Mouse (Mus musculus) gastrocnemius, postnatal 4 days (tissue): ENCODE measurements around the gene Zscan20. TPM values are rescaled to one million over a fixed set of nuclear protein-coding genes. Genes with fewer than 3 reads are reported as not detected.

Experiments used
- DNase-seq, 2 experiments: peaks; one replicate each; pipeline ENCODE4 v3.0.0; 2021 to 2022; ENCODE audit warnings: low spot score in 2 of 2, mixed read lengths in 2 of 2
- long read RNA-seq, 2 experiments: library from polyadenylated mRNA; stranded (forward); transcript quantifications; one replicate each; pipeline ENCODE4 v2.0.0; 2021
- total RNA-seq, 2 experiments: library from RNA; stranded (reverse); gene quantifications; 2 replicates each; pipeline ENCODE4 v1.2.3; 2021

The Zscan20 gene
- total RNA-seq, result 1 to 10 TPM; 4.4 to 4.6 TPM
- long read RNA-seq, experiment 1, full-length matches to known transcripts, result 1 of 2 reads
- long read RNA-seq, experiment 1, partial matches to known transcripts, result 1 of 2 reads
- long read RNA-seq, experiment 1, other reads (novel, unspliced or antisense), result 0 of 2 reads
- long read RNA-seq, experiment 2, result 0 reads

- DNase-seq, result peak; percentile 72 to 91
Observed at GRCm38 (mm10) chr4:128609925-128610402, at the start of gene Zscan20. TSS of gene Zscan20 (minus strand) at chr4:128610098.

GRCm38 (mm10) chr4:128655446-128655845 is 45.5 kb upstream of the Zscan20 start:
- no peak for DNase-seq

GRCm38 (mm10) chr4:128654505-128655381 is 44.8 kb upstream of the Zscan20 start, which contains the start of gene Phc2:
TSS of gene Phc2 (plus strand) at chr4:128654702.
- DNase-seq, result peak; percentile 80 to 86

- DNase-seq, result no peak
Observed at GRCm38 (mm10) chr4:128652584-128653298, 42.8 kb upstream of the Zscan20 start.

GRCm38 (mm10) chr4:128651530-128651929 is 41.6 kb upstream of the Zscan20 start:
- peak in 1 of 2 experiments; percentile 25 for DNase-seq

- no peak for DNase-seq
Observed at GRCm38 (mm10) chr4:128648567-128649255, 38.8 kb upstream of the Zscan20 start.

GRCm38 (mm10) chr4:128646762-128647161 is 36.9 kb upstream of the Zscan20 start:
- no peak for DNase-seq

GRCm38 (mm10) chr4:128645896-128646295 is 36.0 kb upstream of the Zscan20 start:
- no peak for DNase-seq

GRCm38 (mm10) chr4:128641766-128642717 is 32.1 kb upstream of the Zscan20 start:
- DNase-seq, result no peak

GRCm38 (mm10) chr4:128638265-128638923 is 28.5 kb upstream of the Zscan20 start:
- DNase-seq, result no peak

- peak in 1 of 2 experiments; percentile 30 for DNase-seq
Observed at GRCm38 (mm10) chr4:128637250-128637649, 27.4 kb upstream of the Zscan20 start.

- no peak for DNase-seq
Observed at GRCm38 (mm10) chr4:128635894-128636585, 26.1 kb upstream of the Zscan20 start.

GRCm38 (mm10) chr4:128635451-128635850 is 25.6 kb upstream of the Zscan20 start:
- DNase-seq, result no peak

GRCm38 (mm10) chr4:128621109-128621508 is 11.2 kb upstream of the Zscan20 start:
- no peak for DNase-seq

- no peak for DNase-seq
Observed at GRCm38 (mm10) chr4:128620572-128620971, 10.7 kb upstream of the Zscan20 start.

- DNase-seq, result no peak
Observed at GRCm38 (mm10) chr4:128618963-128619362, 9.1 kb upstream of the Zscan20 start.

GRCm38 (mm10) chr4:128618246-128618911 is 8.5 kb upstream of the Zscan20 start, which contains the start of gene Tlr12:
TSS of gene Tlr12 (minus strand) at chr4:128618619.
- DNase-seq, result no peak
